Mouse (Mus musculus): Measurements from ENCODE around the gene Pak1. TPM values are rescaled to one million over a fixed set of nuclear protein-coding genes. Genes with fewer than 3 reads are reported as not detected.

Pak1 gene
- polyA plus RNA-seq, 1 experiment = 56.4 TPM

DNA sequence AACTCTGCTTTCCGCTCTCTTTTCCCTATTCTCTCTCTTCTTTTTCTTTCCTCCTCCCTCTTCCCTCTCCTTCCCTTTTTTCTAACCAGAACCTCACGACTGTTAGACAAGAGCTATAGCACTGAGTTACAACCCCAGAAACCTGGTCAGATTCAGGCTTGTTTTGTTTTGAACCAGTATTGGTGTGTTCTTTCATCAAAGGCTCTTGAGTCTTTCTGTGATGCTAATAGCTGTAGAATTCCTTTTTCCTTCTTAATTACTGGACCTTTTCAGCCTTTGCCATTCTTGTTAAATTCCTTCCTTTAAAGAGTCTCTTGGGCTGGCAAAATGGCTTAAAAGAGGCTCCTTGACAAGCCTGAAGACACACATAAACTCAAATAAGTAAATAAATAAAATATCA lies 14.8 kb downstream of the Pak1 start:
- Histone ChIP-seq H3K4me3 (ENCODE audit: low read depth, low read length) (no peak overlapping the region), H3K36me3 (ENCODE audit: control insufficient read depth, insufficient read depth, low read length) (no peaks in the 10 kb centered on the region), H3K4me1 (ENCODE audit: control insufficient read depth, insufficient read depth, insufficient read length, low read length) (no peaks in the 10 kb centered on the region), H3K27ac (ENCODE audit: insufficient read depth, low read depth, low read length) (no peak overlapping the region), H3K27me3 (ENCODE audit: control insufficient read depth, insufficient read depth, low read length) (no peaks in the 10 kb centered on the region)
- no peak for TF ChIP-seq POLR2A (IDR thresholded peaks at IDR 0.05; ENCODE audit: low read depth, low read length)
- TF ChIP-seq CTCF (IDR thresholded peaks at IDR 0.05; ENCODE audit: extremely low read depth, insufficient read length, insufficient replicate concordance, low read depth, low read length) = no peak
- 88% methylated on average over 2 of the region's 2 CpGs for WGBS

DNA sequence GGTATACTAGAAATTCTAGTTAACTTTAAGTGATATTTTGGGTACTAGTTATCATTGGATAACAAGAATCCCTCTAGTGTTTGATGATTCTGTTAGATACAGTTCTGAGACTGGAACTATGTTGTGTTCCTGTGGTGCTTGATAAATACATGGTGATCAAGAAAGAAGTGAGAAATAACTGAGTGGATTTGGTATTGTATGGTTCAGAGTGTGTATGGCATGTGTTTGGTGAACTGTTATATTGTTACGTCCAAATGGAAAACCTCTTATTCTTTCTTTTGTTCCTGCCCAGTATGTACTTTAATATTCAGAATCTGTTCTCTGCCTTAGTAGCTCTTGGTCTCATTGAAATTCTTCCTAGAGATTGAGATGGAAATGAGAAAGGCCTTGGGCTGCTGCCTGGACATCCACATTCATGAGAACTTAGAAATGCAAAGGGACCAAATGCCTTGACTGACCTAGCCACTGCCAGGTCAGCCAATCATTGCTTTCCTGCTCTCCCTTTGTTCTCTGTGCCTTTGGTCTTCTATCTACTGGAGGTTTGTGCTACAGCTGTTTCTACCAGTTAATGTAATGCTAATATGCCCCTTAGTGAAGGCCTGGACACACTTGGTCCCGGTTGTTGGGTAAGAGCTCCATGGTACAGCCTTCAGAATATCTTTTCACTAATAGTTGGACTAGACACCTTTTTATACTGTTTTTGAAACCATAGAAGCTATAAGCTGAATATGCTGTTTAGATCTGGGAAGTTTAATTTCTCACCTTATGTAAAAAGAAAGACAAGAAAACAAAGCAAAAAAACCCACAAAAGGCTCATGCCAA lies 16.1 kb downstream of the Pak1 start:
- no peak overlapping the region for H3K27ac ChIP-seq (ENCODE audit: insufficient read depth, low read depth, low read length)
- no peaks in the 10 kb centered on the region for H3K4me1 ChIP-seq (ENCODE audit: control insufficient read depth, insufficient read depth, insufficient read length, low read length)
- TF ChIP-seq CTCF (IDR thresholded peaks at IDR 0.05; ENCODE audit: extremely low read depth, insufficient read length, insufficient replicate concordance, low read depth, low read length) = no peak
- TF ChIP-seq POLR2A (IDR thresholded peaks at IDR 0.05; ENCODE audit: low read depth, low read length) = no peak
- no peaks in the 10 kb centered on the region for H3K27me3 ChIP-seq (ENCODE audit: control insufficient read depth, insufficient read depth, low read length)
- 95% methylated on average over 2 of the region's 2 CpGs for WGBS
- no peak overlapping the region for H3K4me3 ChIP-seq (ENCODE audit: low read depth, low read length)
- no peaks in the 10 kb centered on the region for H3K36me3 ChIP-seq (ENCODE audit: control insufficient read depth, insufficient read depth, low read length)

DNA sequence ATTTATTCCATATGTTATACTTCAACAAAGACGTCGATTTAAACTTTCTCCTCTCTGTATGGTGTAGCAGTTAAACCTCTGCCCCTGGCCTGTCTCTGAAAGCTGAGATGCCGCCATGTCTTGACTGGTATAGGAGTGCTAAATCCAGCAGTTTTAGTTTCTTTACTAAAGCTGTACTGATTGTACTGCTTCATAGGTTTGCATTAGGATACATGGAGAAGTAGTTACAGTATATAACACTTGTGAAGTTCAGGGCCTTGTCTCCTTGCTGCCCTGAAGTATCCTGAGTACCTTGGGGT lies 16.7 kb downstream of the Pak1 start:
- H3K36me3 ChIP-seq (ENCODE audit: control insufficient read depth, insufficient read depth, low read length) = no peaks in the 10 kb centered on the region
- no peak overlapping the region for H3K27ac ChIP-seq (ENCODE audit: insufficient read depth, low read depth, low read length)
- no peaks in the 10 kb centered on the region for H3K4me1 ChIP-seq (ENCODE audit: control insufficient read depth, insufficient read depth, insufficient read length, low read length)
- H3K4me3 ChIP-seq (ENCODE audit: low read depth, low read length) = no peak overlapping the region
- no peaks in the 10 kb centered on the region for H3K27me3 ChIP-seq (ENCODE audit: control insufficient read depth, insufficient read depth, low read length)
- WGBS = 92% methylated on average over 3 of the region's 3 CpGs
- TF ChIP-seq CTCF (IDR thresholded peaks at IDR 0.05; ENCODE audit: extremely low read depth, insufficient read length, insufficient replicate concordance, low read depth, low read length) (no peak), POLR2A (IDR thresholded peaks at IDR 0.05; ENCODE audit: low read depth, low read length) (no peak)

DNA sequence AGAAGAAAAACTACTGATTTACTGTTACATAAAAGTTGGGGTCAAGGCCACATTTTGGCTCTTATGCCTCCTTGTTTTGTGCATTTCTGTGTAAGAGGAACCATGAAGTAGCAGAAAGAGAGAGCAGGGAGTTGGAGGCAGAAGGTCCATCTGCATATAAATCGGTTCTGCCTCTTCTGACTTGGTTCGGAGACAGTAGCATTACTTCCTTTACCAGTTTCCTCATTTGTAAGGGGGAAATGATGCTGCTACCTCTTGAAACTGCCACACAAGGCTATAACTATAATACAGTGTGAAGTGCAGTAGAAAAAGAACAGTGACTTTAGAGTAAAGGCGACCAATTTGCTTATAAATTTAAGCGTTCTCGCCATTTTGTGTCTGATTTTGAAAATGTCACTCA lies 21.0 kb downstream of the Pak1 start:
- H3K4me3 ChIP-seq (ENCODE audit: low read depth, low read length) = no peak overlapping the region
- TF ChIP-seq POLR2A (IDR thresholded peaks at IDR 0.05; ENCODE audit: low read depth, low read length) (no peak), CTCF (IDR thresholded peaks at IDR 0.05; ENCODE audit: extremely low read depth, insufficient read length, insufficient replicate concordance, low read depth, low read length) (no peak)
- no peaks in the 10 kb centered on the region for H3K27me3 ChIP-seq (ENCODE audit: control insufficient read depth, insufficient read depth, low read length)
- no peak overlapping the region for H3K27ac ChIP-seq (ENCODE audit: insufficient read depth, low read depth, low read length)
- H3K36me3 ChIP-seq (ENCODE audit: control insufficient read depth, insufficient read depth, low read length) = no peaks in the 10 kb centered on the region
- H3K4me1 ChIP-seq (ENCODE audit: control insufficient read depth, insufficient read depth, insufficient read length, low read length) = no peaks in the 10 kb centered on the region
- 87% methylated on average over 5 of the region's 5 CpGs for WGBS

DNA sequence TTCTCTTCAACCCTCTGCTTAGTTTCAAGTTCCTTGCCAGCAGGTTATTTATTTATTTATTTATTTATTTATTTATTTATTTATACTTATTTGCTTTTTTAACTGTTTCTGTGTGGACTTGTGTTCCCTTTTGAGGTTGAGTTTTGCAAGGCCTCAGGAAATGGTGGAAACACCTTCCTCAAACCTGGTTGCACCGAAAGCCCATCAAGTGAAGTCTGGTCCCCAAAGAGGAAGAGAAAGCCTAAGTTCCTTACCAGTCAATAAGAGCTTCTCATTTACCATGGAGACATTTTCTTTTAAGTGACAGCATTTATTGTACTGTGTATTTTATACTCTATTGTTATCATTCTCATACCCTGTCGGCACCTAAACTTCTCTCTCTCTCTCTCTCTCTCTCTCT lies 33.5 kb downstream of the Pak1 start:
- no peak for TF ChIP-seq CTCF (IDR thresholded peaks at IDR 0.05; ENCODE audit: extremely low read depth, insufficient read length, insufficient replicate concordance, low read depth, low read length)
- no peak for TF ChIP-seq POLR2A (IDR thresholded peaks at IDR 0.05; ENCODE audit: low read depth, low read length)
- Histone ChIP-seq H3K27ac (ENCODE audit: insufficient read depth, low read depth, low read length) (peak overlapping the region; percentile 65; the same call in 1 of the 2 replicates), H3K4me3 (ENCODE audit: low read depth, low read length) (no peak overlapping the region), H3K4me1 (ENCODE audit: control insufficient read depth, insufficient read depth, insufficient read length, low read length) (peaks cover 4% of the 10 kb centered on the region; the same call in 1 of the 2 replicates), H3K27me3 (ENCODE audit: control insufficient read depth, insufficient read depth, low read length) (no peaks in the 10 kb centered on the region), H3K36me3 (ENCODE audit: control insufficient read depth, insufficient read depth, low read length) (no peaks in the 10 kb centered on the region)
- WGBS = 81% methylated on average over 2 of the region's 2 CpGs

DNA sequence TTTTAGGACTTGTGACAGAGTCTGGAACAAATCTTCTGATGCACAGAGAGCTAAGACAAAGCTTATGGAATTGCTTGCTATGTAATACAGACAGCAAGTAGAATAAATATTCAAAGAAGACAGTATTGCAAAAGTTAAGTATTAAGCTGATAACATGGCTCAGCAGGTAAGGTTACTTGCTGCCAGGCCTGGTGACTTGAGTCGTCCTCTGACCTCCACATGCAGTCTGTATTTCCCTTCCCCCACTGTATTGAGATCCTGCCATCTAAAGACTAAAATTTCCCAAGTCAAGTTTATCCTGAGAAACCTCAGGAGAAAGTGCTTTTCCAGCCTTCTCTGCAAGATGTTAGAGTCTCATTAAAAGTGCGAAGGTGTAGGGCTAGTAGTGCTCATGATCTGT lies 40.8 kb downstream of the Pak1 start:
- peaks cover 5% of the 10 kb centered on the region; the same call in 1 of the 2 replicates for H3K4me1 ChIP-seq (ENCODE audit: control insufficient read depth, insufficient read depth, insufficient read length, low read length)
- H3K36me3 ChIP-seq (ENCODE audit: control insufficient read depth, insufficient read depth, low read length) = no peaks in the 10 kb centered on the region
- H3K27ac ChIP-seq (ENCODE audit: insufficient read depth, low read depth, low read length) = no peak overlapping the region
- WGBS = 65% methylated on average over 2 of the region's 2 CpGs
- no peak overlapping the region for H3K4me3 ChIP-seq (ENCODE audit: low read depth, low read length)
- TF ChIP-seq CTCF (IDR thresholded peaks at IDR 0.05; ENCODE audit: extremely low read depth, insufficient read length, insufficient replicate concordance, low read depth, low read length) (no peak), POLR2A (IDR thresholded peaks at IDR 0.05; ENCODE audit: low read depth, low read length) (no peak)
- H3K27me3 ChIP-seq (ENCODE audit: control insufficient read depth, insufficient read depth, low read length) = no peaks in the 10 kb centered on the region

DNA sequence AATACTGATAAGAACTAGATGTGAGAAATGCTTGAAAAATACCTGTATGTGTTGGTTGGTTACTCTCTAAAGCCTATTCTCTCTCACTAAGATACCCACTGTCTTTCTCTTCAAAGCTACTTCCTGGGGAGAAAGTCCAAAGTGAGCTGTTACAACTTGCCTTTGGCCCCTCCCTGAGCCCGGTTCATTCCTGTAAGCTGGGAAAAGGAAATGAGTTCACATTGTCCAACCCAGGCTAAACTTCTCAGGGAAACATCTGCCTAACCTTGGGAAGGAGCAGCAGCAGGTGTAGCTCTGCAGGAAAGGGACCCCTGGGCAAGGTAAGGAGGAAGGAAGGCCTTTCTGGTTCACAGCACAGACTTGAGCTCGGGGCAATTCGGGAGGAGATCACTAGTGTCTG lies 42.4 kb downstream of the Pak1 start:
- Histone ChIP-seq H3K27me3 (ENCODE audit: control insufficient read depth, insufficient read depth, low read length) (no peaks in the 10 kb centered on the region), H3K4me3 (ENCODE audit: low read depth, low read length) (peak overlapping the region; percentile 53), H3K27ac (ENCODE audit: insufficient read depth, low read depth, low read length) (peak overlapping the region; percentile 93), H3K4me1 (ENCODE audit: control insufficient read depth, insufficient read depth, insufficient read length, low read length) (peaks cover 5% of the 10 kb centered on the region; the same call in 1 of the 2 replicates), H3K36me3 (ENCODE audit: control insufficient read depth, insufficient read depth, low read length) (no peaks in the 10 kb centered on the region)
- 17% methylated on average over 3 of the region's 3 CpGs for WGBS
- peak; percentile 46; the same call in 1 of the 2 replicates for TF ChIP-seq POLR2A (IDR thresholded peaks at IDR 0.05; ENCODE audit: low read depth, low read length)
- TF ChIP-seq CTCF (IDR thresholded peaks at IDR 0.05; ENCODE audit: extremely low read depth, insufficient read length, insufficient replicate concordance, low read depth, low read length) = no peak
